Mouse (Mus musculus): ENCODE data around the gene Gm20388. TPM values are rescaled to one million over a fixed set of nuclear protein-coding genes. Genes with fewer than 3 reads are reported as not detected.

Gm20388 gene
- polyA plus RNA-seq, 1 experiment from 2014 or later, result 12.4 TPM

GRCm38 (mm10) chr8:121390608-121391007 is 1480.0 kb downstream of the Gm20388 start:
- Histone ChIP-seq H3K36me3 (ENCODE audit: control insufficient read depth, insufficient read depth, low read length) (no peaks in the 10 kb centered on the region), H3K4me3 (ENCODE audit: low read length) (no peak overlapping the region), H3K4me2 (ENCODE audit: low read length) (no peak overlapping the region), H3K27ac (ENCODE audit: low read depth, low read length) (no peak overlapping the region), H3K4me1 (ENCODE audit: control insufficient read depth, insufficient read depth, low read depth, low read length) (no peaks in the 10 kb centered on the region), H3K27me3 (replicated peaks; ENCODE audit: control insufficient read depth, insufficient read depth, low read length) (peaks cover 27% of the 10 kb centered on the region), H3K9me3 (ENCODE audit: control insufficient read depth, low read length) (no peaks in the 10 kb centered on the region), H3K9ac (ENCODE audit: low read depth, low read length) (no peak overlapping the region)
- WGBS, result 23% methylated on average over 11 of the region's 11 CpGs
- no peak for ATAC-seq

- Histone ChIP-seq H3K36me3 (ENCODE audit: control insufficient read depth, insufficient read depth, low read length) (no peaks in the 10 kb centered on the region), H3K27ac (ENCODE audit: low read depth, low read length) (no peak overlapping the region), H3K4me1 (ENCODE audit: control insufficient read depth, insufficient read depth, low read depth, low read length) (no peaks in the 10 kb centered on the region), H3K27me3 (replicated peaks; ENCODE audit: control insufficient read depth, insufficient read depth, low read length) (peaks cover 29% of the 10 kb centered on the region), H3K9ac (ENCODE audit: low read depth, low read length) (no peak overlapping the region), H3K4me2 (ENCODE audit: low read length) (no peak overlapping the region), H3K9me3 (ENCODE audit: control insufficient read depth, low read length) (no peaks in the 10 kb centered on the region), H3K4me3 (ENCODE audit: low read length) (no peak overlapping the region)
- no peak for ATAC-seq
- WGBS, result 10% methylated on average over 9 of the region's 9 CpGs
These were observed 1480.6 kb downstream of the Gm20388 start for GRCm38 (mm10) chr8:121391254-121391653.

- no peak for ATAC-seq
- no peaks in the 10 kb centered on the region for H3K36me3 ChIP-seq (ENCODE audit: control insufficient read depth, insufficient read depth, low read length)
- H3K9ac ChIP-seq (ENCODE audit: low read depth, low read length), result no peak overlapping the region
- H3K4me3 ChIP-seq (ENCODE audit: low read length), result no peak overlapping the region
- no peak overlapping the region for H3K4me2 ChIP-seq (ENCODE audit: low read length)
- peaks cover 33% of the 10 kb centered on the region for H3K27me3 ChIP-seq (replicated peaks; ENCODE audit: control insufficient read depth, insufficient read depth, low read length)
- 11% methylated on average over 12 of the region's 12 CpGs for WGBS
- no peaks in the 10 kb centered on the region for H3K9me3 ChIP-seq (ENCODE audit: control insufficient read depth, low read length)
- no peaks in the 10 kb centered on the region for H3K4me1 ChIP-seq (ENCODE audit: control insufficient read depth, insufficient read depth, low read depth, low read length)
- H3K27ac ChIP-seq (ENCODE audit: low read depth, low read length), result no peak overlapping the region
These were observed 1481.1 kb downstream of the Gm20388 start for GRCm38 (mm10) chr8:121391771-121392170.

- Histone ChIP-seq H3K9me3 (ENCODE audit: control insufficient read depth, low read length) (no peaks in the 10 kb centered on the region), H3K9ac (ENCODE audit: low read depth, low read length) (no peak overlapping the region), H3K4me2 (ENCODE audit: low read length) (no peak overlapping the region), H3K27me3 (replicated peaks; ENCODE audit: control insufficient read depth, insufficient read depth, low read length) (peaks cover 36% of the 10 kb centered on the region), H3K27ac (ENCODE audit: low read depth, low read length) (no peak overlapping the region), H3K4me1 (ENCODE audit: control insufficient read depth, insufficient read depth, low read depth, low read length) (no peaks in the 10 kb centered on the region), H3K36me3 (ENCODE audit: control insufficient read depth, insufficient read depth, low read length) (no peaks in the 10 kb centered on the region), H3K4me3 (ENCODE audit: low read length) (no peak overlapping the region)
- 39% methylated on average over 10 of the region's 10 CpGs for WGBS
- ATAC-seq, result no peak
These were observed 1481.8 kb downstream of the Gm20388 start for GRCm38 (mm10) chr8:121392482-121392881.

GRCm38 (mm10) chr8:121393111-121393510 is 1482.5 kb downstream of the Gm20388 start:
- no peak overlapping the region for H3K4me2 ChIP-seq (ENCODE audit: low read length)
- no peak for ATAC-seq
- no peak overlapping the region for H3K4me3 ChIP-seq (ENCODE audit: low read length)
- no peaks in the 10 kb centered on the region for H3K9me3 ChIP-seq (ENCODE audit: control insufficient read depth, low read length)
- WGBS, result 21% methylated on average over 9 of the region's 9 CpGs
- H3K36me3 ChIP-seq (ENCODE audit: control insufficient read depth, insufficient read depth, low read length), result no peaks in the 10 kb centered on the region
- no peak overlapping the region for H3K27ac ChIP-seq (ENCODE audit: low read depth, low read length)
- H3K9ac ChIP-seq (ENCODE audit: low read depth, low read length), result no peak overlapping the region
- peaks cover 36% of the 10 kb centered on the region for H3K27me3 ChIP-seq (replicated peaks; ENCODE audit: control insufficient read depth, insufficient read depth, low read length)
- H3K4me1 ChIP-seq (ENCODE audit: control insufficient read depth, insufficient read depth, low read depth, low read length), result no peaks in the 10 kb centered on the region

- Histone ChIP-seq H3K36me3 (ENCODE audit: control insufficient read depth, insufficient read depth, low read length) (no peaks in the 10 kb centered on the region), H3K27me3 (replicated peaks; ENCODE audit: control insufficient read depth, insufficient read depth, low read length) (peaks cover 34% of the 10 kb centered on the region), H3K4me2 (ENCODE audit: low read length) (no peak overlapping the region), H3K9ac (ENCODE audit: low read depth, low read length) (no peak overlapping the region), H3K4me1 (ENCODE audit: control insufficient read depth, insufficient read depth, low read depth, low read length) (no peaks in the 10 kb centered on the region), H3K4me3 (ENCODE audit: low read length) (no peak overlapping the region), H3K27ac (ENCODE audit: low read depth, low read length) (no peak overlapping the region), H3K9me3 (ENCODE audit: control insufficient read depth, low read length) (no peaks in the 10 kb centered on the region)
- 71% methylated on average over 5 of the region's 5 CpGs for WGBS
- ATAC-seq, result no peak
These were observed 1484.0 kb downstream of the Gm20388 start for GRCm38 (mm10) chr8:121394686-121395085.

- H3K36me3 ChIP-seq (ENCODE audit: control insufficient read depth, insufficient read depth, low read length), result no peaks in the 10 kb centered on the region
- no peak overlapping the region for H3K4me3 ChIP-seq (ENCODE audit: low read length)
- WGBS, result 63% methylated on average over 11 of the region's 11 CpGs
- H3K9me3 ChIP-seq (ENCODE audit: control insufficient read depth, low read length), result no peaks in the 10 kb centered on the region
- H3K9ac ChIP-seq (ENCODE audit: low read depth, low read length), result no peak overlapping the region
- no peak overlapping the region for H3K27ac ChIP-seq (ENCODE audit: low read depth, low read length)
- ATAC-seq, result no peak
- no peak overlapping the region for H3K4me2 ChIP-seq (ENCODE audit: low read length)
- H3K27me3 ChIP-seq (replicated peaks; ENCODE audit: control insufficient read depth, insufficient read depth, low read length), result peaks cover 31% of the 10 kb centered on the region
- no peaks in the 10 kb centered on the region for H3K4me1 ChIP-seq (ENCODE audit: control insufficient read depth, insufficient read depth, low read depth, low read length)
These were observed 1484.7 kb downstream of the Gm20388 start for GRCm38 (mm10) chr8:121395316-121395715.

GRCm38 (mm10) chr8:121396151-121396550 is 1485.5 kb downstream of the Gm20388 start:
- no peak overlapping the region; the same call in 1 of the 2 replicates for H3K27ac ChIP-seq (ENCODE audit: low read depth, low read length)
- no peaks in the 10 kb centered on the region for H3K36me3 ChIP-seq (ENCODE audit: control insufficient read depth, insufficient read depth, low read length)
- no peak for ATAC-seq
- no peak overlapping the region for H3K9ac ChIP-seq (ENCODE audit: low read depth, low read length)
- H3K9me3 ChIP-seq (ENCODE audit: control insufficient read depth, low read length), result no peaks in the 10 kb centered on the region
- 36% methylated on average over 11 of the region's 11 CpGs for WGBS
- H3K4me3 ChIP-seq (ENCODE audit: low read length), result no peak overlapping the region
- H3K4me1 ChIP-seq (ENCODE audit: control insufficient read depth, insufficient read depth, low read depth, low read length), result no peaks in the 10 kb centered on the region
- no peak overlapping the region for H3K4me2 ChIP-seq (ENCODE audit: low read length)
- peaks cover 25% of the 10 kb centered on the region for H3K27me3 ChIP-seq (replicated peaks; ENCODE audit: control insufficient read depth, insufficient read depth, low read length)

- Histone ChIP-seq H3K36me3 (ENCODE audit: control insufficient read depth, insufficient read depth, low read length) (no peaks in the 10 kb centered on the region), H3K4me2 (ENCODE audit: low read length) (no peak overlapping the region), H3K4me3 (ENCODE audit: low read length) (no peak overlapping the region), H3K9ac (ENCODE audit: low read depth, low read length) (no peak overlapping the region), H3K9me3 (ENCODE audit: control insufficient read depth, low read length) (no peaks in the 10 kb centered on the region), H3K4me1 (ENCODE audit: control insufficient read depth, insufficient read depth, low read depth, low read length) (no peaks in the 10 kb centered on the region), H3K27ac (ENCODE audit: low read depth, low read length) (no peak overlapping the region), H3K27me3 (replicated peaks; ENCODE audit: control insufficient read depth, insufficient read depth, low read length) (peaks cover 23% of the 10 kb centered on the region)
- WGBS, result 45% methylated on average over 10 of the region's 10 CpGs
- ATAC-seq, result no peak
These were observed 1486.6 kb downstream of the Gm20388 start for GRCm38 (mm10) chr8:121397201-121397698.

- peaks cover 19% of the 10 kb centered on the region for H3K27me3 ChIP-seq (replicated peaks; ENCODE audit: control insufficient read depth, insufficient read depth, low read length)
- H3K4me2 ChIP-seq (ENCODE audit: low read length), result no peak overlapping the region
- no peak overlapping the region for H3K9ac ChIP-seq (ENCODE audit: low read depth, low read length)
- H3K9me3 ChIP-seq (ENCODE audit: control insufficient read depth, low read length), result no peaks in the 10 kb centered on the region
- H3K4me1 ChIP-seq (ENCODE audit: control insufficient read depth, insufficient read depth, low read depth, low read length), result no peaks in the 10 kb centered on the region
- H3K36me3 ChIP-seq (ENCODE audit: control insufficient read depth, insufficient read depth, low read length), result no peaks in the 10 kb centered on the region
- no peak overlapping the region for H3K4me3 ChIP-seq (ENCODE audit: low read length)
- no peak overlapping the region for H3K27ac ChIP-seq (ENCODE audit: low read depth, low read length)
- WGBS, result 70% methylated on average over 6 of the region's 6 CpGs
- ATAC-seq, result no peak
These were observed 1487.4 kb downstream of the Gm20388 start for GRCm38 (mm10) chr8:121398081-121398480.
